Mouse (Mus musculus) neutrophil, adult 5-6 weeks (primary cell): ENCODE results near the gene Slc2a13. TPM values are rescaled to one million over a fixed set of nuclear protein-coding genes. Genes with fewer than 3 reads are reported as not detected.
A peak's percentile ranks its signal among the peaks of the same experiment; 100 is the strongest.

Experiments used
- ATAC-seq: fragments of 151-379, 151-347 bp; 2 replicates; pipeline ENCODE4 v1.8.0; 2017; ENCODE audit warnings: mild to moderate bottlenecking, moderate TSS enrichment; ENCODE audit not compliant: insufficient number of reproducible peaks, poor library complexity, low FRiP score, severe bottlenecking; ENCODE audit errors: extremely low read depth
- total RNA-seq: library from RNA; stranded (forward); fragments of 200-1000 nt; gene quantifications from 2 replicates; pipeline ENCODE4 v1.2.3, GENCODE M21; 2017

The Slc2a13 gene
- total RNA-seq: under 0.01 and 0.23 TPM in 2 replicates

DNA sequence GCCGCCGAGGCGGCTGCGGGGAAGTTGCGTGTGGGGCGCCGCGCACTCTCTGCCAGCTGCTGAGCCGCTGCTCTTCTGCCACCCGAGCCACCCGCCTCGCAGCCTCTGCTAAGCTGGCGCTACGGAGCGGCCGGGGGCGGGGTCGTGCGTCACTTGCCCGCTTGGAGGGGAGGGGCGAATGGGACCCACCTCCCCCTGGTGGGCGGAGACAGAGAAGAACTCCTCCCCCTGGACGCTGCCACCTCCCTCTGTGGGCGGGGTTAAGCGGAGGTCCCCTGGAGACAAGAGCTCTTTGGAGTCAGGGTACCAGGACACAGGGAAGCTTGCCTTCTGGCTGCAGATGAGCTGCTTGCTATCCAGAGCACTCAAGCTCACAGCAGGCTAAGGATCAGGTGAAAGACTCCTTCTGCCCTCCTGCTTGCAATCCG, at the start of gene Slc2a13:
Gene Slc2a13 (minus strand): TSS at position 151 of the 428 bp plus-strand sequence.
- peak; percentile 54 for ATAC-seq

DNA sequence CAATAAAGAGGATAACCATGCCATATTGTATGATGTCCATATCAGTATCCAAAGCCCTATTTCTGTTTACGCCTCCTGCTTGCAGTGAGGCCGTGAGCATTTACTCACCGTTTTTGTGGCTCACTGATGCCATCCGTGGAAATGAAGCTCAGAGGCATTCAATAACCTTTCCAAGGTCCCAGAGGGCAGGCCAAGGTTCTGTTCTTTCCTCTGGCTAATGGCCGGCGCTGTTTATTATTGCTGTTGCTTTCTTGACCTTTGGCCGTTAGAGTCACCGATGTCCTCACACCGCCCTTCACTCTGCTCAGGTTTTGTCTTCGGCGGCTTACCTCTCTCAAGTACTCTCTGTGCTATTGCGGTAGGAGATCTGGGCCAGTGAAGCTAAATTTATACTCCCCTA, 43.0 kb upstream of the Slc2a13 start:
- no peak for ATAC-seq

DNA sequence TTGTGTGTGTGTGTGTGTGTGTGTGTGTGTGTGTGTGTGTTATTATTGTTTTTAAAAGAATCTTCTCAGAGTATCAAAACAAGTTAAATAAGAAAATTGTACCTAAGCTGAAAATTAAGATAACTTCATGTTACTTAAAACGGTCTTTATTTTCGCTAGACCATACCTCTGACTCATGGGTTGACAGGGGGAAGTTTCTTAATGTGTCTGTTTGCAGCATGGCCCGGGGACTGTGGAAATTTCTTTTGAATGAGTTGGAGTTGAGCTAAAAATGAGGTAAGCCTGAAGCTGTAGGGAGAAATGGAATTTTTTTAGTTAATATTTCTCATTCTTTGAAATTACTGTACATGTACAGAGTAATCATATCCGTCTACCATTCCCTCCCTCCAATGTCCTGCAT, 42.5 kb upstream of the Slc2a13 start:
- no peak for ATAC-seq

DNA sequence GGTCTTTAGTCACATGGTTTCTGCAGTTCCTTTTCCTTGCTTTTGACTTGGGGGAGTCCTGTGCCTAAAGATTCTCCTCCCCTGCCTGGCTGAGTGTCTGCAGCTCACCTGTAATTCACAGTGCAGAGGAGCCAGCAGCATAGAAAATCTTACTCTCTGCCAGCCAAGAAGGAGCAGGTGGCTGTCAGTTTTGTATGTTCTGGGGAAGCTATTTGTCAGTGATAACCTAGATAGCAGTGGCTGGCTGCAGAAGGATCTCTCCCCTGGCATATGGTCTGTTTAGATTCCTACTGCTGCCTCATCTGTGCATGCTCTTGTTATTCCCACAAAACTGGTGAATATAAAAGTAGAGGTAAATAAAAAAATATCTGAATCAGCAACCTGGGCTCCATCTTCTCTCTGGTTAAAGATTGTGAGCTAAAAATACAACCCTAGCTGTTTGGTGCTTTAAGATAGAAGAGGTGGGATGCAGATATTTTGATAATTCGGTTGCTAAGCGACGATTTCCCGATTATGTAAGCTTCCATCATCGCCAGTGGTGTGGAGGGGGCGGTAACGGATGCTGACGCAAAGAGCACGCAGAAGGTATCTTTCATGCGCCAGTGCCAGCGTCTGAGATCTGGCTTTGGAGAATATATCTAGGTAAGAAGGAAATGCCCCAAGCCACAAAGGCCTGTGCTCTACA, 41.1 kb upstream of the Slc2a13 start:
- no peak for ATAC-seq

DNA sequence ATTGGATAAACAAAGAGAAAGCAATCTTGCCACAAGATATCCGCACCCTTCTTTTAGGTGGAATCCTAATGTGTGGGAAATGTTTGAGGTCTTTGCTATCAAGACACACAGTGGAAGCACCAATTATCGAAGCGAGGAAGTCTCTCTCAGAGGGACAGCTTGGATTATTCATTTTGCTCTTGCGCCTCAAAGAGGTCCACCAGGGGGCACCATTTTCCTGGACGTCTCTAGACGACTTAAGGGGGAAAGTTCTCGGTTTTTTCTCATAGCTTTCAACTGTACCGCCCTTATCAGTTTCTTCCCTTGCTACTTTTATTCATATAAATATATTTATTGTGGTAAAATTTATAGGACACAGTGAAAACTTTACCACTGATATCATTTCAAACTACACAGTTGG, 36.7 kb upstream of the Slc2a13 start:
- peak; percentile 72 for ATAC-seq

DNA sequence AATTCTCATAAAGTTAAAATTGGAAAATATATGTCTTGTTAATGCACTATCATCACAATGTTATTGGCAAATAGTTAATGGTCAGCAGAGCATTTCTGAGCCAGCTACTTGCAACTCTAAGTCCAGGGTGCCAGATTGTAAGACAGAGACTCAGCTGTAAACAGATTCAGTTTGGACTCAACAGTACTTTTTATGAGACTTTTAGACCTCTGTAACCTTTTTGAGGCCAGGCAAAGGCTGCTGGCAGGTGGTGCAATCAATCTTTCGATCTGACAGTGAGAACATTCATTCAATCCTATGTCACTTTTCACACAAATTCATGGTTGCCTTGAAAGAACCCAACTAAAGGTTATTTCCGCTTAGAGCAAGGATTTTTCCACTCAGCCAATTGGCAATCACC, 35.8 kb upstream of the Slc2a13 start:
- ATAC-seq: no peak

DNA sequence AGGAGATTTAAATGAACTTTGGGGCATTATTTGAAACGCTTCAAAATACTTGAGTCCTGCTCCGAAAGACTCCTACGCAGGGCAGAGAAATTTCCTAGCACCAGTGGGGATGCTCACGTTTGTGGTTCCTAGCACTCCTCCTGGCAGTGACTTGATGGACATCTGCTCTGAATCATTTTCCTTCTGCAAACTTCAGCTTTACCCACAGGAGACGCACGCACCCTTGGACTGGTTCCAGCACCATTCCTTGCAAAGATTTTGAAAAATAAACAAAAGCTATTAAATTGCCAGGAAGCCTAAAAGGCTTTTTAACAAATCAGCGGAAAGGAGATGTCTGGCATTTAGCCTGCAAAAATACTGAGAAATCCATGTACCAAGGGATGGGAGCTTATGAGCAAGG, 28.1 kb upstream of the Slc2a13 start:
- no peak for ATAC-seq

DNA sequence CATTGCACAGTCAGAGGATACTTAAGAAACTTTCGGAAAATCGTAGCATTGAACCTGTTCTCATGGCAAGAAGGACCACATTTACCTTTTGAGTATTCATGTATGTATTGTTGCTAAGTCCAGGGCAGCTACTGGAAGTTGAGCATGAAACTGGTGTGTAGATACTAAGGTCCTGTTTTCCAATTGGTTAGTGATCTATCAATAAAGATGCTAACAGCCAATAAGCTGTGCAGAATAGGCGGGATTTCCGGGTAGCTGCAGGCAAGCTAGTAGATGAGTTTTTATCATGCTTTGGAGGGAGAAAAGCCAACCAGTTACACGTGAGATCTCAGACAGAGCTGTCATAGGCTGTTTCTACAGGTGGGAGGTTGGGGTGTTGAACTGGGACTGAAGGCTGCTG, 24.2 kb upstream of the Slc2a13 start:
- ATAC-seq: no peak

DNA sequence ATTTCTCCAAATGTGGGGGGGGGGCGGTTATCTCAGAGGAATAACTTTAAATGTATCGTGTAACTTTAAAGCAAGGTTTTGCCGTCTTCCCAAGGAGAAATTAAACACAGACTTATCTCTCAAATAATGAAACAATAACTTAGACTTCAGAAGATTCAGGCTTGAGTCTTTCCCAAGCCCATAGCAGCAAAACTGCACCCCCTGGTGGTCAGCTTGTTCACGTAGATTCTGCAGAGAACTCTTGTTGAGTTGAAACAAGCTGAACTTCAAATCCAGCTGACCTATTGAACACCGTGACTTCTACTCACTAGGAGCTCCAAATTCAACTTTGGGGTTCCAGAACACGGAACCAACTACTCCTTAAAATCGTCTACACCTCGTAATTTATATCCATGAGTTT, 1.4 kb upstream of the Slc2a13 start:
- ATAC-seq: peak; percentile 49; the same call in 1 of the 2 replicates

DNA sequence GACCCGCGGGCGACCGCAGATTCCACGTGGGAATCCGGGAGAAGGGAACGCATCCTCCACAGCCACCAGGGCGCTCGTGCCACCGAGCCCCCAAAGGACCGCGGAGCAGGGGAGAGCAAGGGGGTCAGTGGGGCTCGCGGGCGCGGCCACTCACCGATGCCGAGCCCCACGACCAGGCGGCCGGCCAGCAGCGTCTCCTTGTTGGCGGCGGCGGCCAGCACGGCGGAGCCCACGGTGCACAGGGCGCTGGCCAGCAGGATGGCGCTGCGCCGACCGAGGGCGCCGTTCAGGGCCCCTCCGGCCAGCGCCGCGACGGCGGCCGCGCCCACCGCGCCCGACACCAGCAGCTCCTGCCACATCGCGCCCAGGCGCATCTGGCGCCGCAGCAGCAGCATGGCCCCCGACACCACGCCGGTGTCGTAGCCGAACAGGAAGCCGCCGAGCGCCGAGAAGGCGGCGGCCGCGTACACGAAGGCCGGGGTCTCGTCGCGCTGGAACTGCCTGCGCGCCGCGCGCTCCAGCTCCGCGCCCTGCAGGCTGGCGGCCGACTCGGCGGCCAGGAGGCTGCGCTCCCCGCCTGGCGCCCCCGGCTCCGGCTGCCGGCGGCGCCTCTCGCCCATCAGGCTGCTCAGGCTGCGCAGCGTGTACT, 516 bp downstream of the Slc2a13 start:
- no peak for ATAC-seq

DNA sequence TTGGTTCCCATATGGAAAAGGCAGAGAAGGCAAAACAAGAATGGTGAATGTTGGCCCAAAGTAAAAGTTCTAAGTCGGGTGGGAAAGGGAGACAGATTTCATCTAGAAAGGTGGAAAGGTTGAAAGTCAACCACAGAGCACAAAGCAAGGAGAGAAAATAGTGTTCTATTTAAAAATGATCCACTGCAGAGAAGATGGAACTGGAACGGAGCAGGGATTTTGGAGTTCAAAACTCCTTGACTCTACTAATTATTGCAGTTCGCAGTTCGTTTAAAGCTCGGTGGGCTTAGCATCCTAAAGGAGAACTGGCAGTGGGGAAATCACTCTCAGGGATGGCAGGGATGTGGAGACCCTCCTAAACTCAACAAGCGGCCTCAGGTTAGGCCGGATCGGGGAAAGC, 1.1 kb downstream of the Slc2a13 start:
- ATAC-seq: no peak

DNA sequence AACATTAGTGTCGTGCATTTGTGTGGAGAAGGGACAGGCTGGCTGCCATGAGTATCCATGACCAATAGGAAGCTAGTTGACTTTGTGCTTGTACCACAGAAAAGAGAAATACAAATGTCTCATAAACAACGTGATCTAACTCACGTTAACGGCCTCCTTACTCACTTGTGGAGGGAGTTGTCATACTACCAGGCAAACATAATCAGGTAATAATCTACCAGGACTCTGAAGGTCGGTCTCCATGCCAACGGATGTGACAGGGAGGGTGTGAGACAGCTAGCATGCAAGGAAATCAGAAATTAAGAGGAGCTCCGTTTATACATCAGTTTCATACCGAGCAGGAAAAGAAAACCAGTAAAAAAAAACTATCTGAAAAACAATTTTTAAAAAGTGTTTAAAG, 6.3 kb downstream of the Slc2a13 start:
- ATAC-seq: no peak

DNA sequence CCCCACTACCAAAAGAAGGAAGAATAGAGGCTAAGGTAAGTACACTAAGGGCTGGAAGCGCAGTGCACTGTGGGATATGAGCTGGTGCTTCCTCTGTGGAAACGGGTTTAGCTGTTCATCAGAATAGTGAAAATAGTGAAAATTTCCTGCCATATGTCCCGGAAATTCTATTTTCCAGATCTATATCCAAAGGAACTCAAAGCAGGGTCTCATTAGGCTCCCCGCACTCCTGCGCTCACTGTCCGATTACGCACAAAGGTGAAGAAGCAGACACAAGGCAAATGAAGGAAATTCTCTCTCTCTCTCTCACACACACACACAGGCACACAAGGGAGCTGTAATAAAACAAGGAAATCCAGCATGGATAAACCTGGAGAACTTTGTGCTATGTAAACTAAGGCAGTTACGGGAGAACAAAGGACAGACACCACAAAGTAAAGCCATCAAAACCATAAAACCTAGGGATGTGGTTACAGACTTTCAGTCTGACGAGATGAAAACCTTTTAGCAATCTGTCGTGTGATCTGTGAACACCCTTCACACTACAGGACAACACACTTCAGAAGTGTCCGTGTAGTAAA, 7.9 kb downstream of the Slc2a13 start:
- no peak for ATAC-seq

DNA sequence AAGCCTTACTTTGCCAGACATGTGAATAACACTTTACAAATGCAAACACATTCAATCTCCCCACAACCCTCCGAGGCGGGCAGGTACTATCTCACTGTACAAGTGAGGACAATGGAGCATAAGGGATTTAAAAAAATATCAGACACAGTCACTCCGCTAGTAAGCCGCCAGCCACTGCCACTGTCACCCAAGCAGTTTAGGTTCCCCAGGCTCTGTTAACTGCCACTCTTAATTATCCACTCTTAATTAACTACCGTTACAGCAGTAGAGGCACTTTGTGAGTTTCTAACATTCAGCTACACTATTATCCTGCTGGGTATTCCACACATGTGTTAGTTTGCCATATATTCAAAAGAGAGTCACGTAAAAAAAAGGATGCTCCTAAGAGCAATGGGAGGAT, 11.3 kb downstream of the Slc2a13 start:
- ATAC-seq: no peak

DNA sequence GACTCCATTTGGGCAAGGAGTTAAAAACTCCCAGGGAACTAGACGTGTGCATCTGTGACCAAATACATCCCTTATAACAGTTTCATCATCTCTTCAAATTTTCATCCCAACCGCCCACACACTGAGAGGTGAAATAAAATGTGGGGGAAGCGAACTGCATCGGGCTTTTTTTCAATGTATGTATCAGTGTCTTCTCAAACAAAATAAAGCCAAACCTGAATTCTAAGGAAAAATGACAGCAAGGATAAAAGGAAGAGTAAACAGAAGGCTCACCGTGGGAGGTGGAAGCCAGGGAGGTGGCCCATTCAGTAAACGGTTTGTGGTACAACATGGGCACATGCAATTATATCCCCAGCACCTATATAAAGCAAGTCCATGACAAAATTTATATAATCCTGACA, 17.7 kb downstream of the Slc2a13 start:
- no peak for ATAC-seq

DNA sequence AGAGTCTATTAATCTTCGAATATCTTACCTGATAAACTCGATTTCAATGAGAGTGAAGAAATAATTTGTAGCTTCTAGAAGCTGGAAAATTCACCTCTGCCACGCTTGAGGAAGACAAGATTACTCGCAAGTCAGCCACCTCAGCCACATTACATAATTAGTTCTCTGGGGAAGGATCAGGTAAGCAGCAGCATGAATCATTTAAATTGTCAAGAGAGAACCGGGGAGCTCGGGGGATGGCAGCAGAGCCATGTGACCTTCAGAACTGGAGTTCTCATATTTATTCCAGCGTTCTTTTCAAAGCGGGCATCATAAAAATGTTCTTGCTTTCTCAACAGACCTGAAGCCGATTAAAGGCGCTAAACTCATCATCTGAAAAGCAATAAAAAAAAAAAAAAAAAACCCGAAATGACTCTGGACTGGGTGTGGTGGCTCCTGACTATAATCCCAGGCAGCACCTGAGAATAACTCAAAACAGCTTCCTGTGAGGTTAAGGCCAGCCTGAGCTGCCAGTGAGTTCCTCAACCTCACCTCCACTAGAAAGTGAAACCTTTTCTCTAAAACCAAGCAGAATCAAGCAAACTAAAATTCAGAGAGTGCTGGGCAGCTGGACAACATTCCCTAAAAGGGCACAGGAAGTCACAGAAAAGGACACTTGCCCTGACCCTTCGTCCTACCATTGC, 24.3 kb downstream of the Slc2a13 start:
- ATAC-seq: no peak

DNA sequence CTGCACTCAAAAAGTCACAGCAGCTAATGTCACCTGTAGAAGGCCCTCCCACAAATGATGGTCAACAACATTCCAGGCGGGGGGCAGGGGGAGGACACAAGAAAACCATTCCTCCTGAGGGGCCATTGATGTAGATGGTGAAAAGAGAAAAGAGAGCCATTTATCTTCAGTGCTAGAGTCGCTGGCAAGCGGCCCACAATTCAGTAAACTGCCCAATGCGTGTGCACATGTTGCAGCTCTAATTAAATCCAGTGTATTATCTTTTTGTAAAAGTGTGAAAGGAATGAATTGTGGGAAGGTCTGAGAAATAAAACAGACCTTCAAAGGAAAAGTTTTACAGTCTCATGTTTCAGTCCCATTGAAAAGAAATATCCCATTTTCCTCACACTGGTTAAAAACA, 28.5 kb downstream of the Slc2a13 start:
- no peak for ATAC-seq

DNA sequence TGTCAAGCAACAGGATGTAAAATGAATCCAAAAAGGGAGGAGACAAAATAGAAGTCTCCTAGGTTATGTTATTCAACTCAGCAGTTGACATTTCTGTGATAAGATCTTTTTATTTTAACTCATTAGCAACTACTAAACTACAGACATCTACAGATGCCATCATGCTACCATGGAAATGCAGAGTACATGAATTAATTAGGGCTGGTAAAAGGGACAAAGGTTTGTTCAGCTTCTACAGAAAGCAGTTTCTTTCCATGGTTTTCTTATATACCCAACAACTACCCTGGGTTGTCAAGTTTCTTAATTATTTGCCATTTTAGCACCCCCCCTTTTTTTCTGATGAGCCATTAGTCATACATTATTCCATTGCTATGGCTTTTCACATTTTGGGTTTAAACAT, 34.6 kb downstream of the Slc2a13 start:
- no peak for ATAC-seq

DNA sequence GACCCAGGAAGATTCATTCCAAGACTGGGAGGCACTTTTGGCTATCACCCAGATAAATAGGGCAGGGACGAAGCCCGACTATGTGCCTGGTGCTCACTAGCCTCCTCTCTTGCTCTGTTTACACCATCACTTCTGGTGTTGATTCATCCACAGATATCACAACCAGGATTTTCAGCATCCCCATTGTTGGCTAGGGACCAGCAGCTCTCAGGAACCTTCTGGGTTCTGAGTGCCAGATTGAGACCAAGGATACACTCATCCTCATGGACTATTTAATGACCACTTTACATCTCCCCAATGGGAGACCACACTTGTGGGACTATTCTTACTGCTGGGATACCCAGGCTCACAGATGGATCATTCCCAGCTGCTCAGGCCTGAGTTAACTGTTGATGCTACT, 46.2 kb downstream of the Slc2a13 start:
- ATAC-seq: no peak

DNA sequence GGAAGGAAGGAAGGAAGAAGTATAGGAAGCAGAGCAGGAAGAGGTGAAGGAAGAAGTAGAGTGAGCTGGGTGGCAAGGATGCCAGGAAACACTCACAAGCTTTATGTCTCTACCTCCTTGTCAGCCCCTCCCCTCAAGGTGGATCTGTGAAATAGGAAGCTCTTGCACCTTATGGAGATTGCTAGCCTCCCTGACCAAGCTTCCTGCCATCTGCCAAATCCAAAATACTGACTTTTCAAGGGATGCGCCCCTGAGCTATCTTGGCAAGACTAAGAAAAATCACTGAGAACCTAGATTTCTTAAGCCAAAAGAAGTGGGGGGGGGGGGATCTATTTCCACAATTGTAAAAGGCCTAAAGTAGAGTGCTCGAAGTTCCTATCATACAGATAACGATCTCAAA, 46.9 kb downstream of the Slc2a13 start:
- no peak for ATAC-seq
